Mouse (Mus musculus): ENCODE data around the gene Rasl12. TPM values are rescaled to one million over a fixed set of nuclear protein-coding genes. Genes with fewer than 3 reads are reported as not detected.

The Rasl12 gene
- 10 to 100 TPM in 1 of 4 experiments, 1 to 10 TPM in 3; 5.9 to 20.4 (median 7.2) TPM for total RNA-seq (2022)

DNA sequence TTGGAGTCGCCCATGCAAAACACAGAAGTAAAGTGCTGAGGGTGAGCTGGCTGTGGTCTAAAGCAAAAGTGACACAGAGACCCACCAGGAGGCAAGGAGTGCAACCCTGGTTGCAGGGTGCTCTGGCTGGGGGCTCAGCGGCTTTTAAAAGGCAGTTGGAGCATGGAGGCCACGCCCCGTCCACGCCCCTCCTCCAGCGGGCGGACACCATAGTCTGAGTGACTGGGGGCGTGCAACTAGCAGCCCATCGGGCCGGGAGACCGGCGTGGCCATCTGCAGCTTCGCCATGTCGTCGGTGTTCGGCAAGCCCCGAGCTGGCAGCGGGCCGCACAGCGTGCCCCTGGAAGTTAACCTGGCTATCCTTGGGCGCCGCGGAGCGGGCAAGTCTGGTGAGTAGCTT, at the start of gene Rasl12:
Rasl12 (plus strand) TSS at position 228 of the 400 bp plus-strand sequence.
- DNase-seq: peak; percentile 41

DNA sequence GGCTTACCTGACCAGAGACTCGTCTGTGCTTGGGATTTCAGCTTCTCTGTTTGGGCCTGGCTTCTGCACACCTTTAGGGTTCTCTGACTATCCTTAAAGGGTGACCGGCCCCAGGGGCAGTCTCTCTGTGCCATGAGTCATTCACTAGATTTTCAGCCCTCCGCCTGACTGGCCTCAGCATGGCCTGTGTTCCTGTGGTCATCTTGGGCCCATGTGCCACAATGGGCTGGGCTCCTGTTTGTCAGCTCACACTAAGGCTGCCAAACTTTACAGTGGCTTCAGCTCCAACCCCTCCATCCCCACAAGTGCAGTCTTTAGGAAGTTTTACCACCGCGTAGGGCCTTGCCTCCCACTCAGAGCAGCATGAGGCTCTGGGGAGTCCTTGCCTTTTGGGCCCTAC, 45.1 kb upstream of the Rasl12 start:
- no peak for DNase-seq

DNA sequence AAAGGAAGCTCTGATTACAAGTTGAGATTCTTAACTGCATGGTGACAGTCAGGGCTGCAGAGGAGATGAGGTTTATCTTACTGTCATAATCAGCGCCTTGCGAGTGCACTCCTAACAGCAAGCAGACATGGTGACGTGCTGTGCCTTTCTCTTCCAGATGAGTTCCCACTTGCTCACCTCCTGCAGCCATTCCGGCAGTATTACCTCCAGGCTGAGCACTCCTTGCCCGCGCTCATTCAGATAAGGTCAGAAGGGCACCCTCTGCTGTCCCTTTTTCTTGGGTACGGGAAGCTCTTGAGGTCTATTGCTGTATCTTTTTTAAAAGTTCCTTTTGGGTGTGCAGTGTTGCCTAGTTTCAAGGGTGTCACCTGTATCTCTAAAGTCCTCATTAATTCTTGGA, 41.7 kb upstream of the Rasl12 start:
- DNase-seq: no peak

DNA sequence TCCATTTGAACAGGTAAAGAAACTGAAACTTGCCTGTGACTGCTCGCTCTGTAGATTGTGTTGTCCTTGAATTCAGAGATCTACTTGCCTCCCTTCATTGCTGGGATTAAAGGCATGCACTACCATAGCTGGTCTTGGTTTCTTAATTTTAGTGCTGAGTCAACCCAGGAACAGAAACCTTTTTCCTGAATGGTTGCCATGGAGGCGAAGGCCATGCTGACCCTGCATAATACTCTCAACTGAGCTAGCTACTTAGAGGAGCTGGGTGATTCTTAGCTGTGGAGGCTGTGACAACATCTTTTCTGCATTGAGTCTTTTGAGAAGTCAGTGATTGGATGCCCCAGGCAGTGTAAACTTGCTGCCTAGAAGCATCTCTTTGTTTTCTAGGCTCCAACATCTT, 41.3 kb upstream of the Rasl12 start:
- DNase-seq: peak; percentile 70

DNA sequence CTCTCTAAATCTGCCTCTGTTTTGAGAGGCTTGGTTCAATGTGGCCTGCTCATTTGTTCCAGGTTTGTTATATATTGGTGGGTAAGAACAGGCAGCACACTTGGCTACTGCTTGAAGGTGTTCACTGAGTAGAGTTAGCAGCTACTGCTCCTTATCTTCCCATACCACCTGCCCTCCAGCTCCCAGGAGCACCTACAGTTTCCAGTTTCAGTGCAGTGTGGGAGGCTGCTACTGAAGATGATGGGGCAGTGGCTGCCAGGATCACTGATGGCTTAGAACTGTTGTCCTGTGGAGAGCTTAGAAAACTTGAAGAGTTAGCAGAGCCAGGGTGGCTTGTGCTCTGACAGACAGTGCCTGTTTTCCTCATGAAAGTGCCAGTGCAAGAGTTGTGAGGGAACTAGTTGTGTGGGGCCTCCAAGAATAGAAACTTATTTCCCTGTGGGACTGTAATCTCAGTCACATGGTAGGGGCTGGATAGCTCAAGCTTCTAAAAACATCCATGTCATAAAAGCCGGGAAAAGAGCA, 39.3 kb upstream of the Rasl12 start:
- no peak for DNase-seq

DNA sequence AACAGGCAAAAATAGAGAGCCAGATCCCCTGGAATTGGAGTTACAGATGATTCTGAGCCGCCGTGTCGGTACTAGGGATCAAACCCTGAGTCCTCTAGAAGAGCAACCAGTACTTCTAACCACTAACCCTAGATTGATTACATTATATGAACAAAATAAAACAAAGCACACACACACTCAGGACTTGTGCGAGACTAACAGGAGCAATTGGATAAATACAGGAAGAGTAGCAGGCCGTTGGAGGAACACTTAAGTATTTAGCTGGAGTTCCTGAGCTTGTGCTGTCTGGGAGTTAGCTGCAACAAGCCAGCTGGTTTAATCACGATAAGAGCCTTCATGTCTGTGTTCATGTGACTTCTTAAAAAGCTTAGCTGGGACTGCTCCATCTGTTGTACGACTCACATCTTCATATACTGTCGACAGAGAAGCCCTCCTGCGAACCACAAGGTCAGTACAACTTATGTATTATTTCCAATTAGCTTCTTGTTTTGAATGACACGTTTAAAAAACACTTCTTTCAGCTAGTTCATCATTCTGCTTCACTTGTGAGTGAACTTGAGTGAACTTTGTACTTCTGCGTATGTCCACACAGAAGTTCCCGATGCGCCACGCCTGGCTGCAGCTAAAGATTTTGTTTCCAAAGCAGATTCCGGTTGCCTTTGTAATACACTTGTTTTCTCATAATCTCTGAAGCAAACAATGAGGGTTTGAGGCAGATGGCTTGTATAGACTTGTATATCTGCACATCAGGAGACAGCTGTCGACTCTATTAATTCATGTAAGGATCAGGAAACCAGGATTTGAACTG, 37.5 kb upstream of the Rasl12 start, which contains the start of gene Ubap1l:
Ubap1l (plus strand) TSS at position 401 of the 808 bp plus-strand sequence.
- DNase-seq: no peak

DNA sequence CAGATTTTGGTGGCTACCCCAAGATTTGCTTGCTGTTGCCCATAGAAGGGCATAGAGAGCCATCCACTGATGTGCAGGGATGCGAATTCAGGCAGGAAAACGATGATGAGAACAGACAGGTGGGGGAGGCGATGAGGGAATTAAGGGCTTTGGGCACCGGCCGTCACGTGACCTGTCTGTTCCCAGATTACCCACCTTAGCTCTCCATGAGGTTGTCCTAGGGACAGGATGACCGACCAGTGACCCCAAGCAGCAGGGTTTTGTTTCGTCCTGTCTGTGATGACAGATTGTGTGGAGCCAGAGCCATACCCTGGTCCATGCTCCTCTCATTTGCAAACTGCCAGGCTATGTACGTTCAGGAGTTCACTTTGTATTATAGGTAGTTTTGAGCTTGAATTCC, 34.6 kb upstream of the Rasl12 start:
- no peak for DNase-seq

DNA sequence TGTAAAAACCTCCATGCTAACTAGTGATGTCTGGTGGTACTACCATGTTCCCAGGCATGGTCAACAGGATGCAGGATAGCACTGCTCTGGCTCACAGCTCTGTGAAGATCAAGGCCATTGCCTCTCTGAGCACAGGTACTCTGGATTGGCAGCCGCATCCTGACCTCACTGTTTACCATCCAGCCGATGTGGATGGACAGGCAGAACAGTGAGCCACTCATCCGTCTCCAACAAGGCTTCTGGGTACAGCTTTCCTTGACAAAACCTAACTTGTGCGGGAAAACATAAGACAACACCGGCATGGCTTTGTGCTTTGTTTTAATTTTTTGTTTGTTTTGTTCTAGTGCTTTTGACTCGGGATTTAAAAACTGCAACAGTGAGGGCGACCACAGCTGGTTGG, 32.6 kb upstream of the Rasl12 start:
- no peak for DNase-seq

DNA sequence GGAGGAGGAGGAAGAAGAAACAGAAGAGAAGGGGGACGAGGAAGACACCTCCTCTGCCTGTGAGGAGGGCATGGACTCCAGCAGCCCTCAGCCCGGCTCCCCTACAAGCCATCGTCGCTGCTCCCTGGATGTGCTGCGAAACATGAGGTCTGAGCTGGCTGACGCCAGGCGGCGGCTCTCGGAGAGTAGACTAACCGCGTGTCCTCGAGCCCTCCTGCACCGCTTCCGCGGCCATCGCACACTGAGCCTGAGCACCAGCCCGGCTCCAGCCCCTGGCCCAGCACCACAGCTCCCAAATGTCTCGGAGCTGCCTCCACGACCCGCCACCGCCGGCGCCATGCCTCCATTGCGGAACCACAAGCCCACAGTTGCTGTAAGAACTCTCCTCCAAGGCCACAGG, 26.6 kb upstream of the Rasl12 start:
- no peak for DNase-seq

DNA sequence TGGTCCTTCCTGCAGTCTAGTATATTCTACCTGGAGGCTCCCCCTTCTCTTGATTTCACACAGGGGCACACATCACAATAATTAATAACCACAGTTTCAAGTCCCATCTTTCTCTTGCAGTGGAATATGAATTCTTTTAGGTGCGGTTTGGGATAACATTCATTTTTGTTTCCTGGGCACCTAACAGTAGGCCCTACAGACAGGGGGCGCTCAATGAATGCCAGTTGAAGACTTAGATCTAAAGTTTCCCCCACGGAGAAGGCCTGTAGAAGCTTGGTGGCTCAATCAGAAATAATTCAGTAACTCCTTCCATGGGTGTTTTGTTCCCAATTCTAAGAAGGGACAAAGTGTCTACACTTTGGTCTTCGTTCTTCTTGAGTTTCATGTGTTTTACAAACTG, 25.9 kb upstream of the Rasl12 start:
- DNase-seq: no peak

DNA sequence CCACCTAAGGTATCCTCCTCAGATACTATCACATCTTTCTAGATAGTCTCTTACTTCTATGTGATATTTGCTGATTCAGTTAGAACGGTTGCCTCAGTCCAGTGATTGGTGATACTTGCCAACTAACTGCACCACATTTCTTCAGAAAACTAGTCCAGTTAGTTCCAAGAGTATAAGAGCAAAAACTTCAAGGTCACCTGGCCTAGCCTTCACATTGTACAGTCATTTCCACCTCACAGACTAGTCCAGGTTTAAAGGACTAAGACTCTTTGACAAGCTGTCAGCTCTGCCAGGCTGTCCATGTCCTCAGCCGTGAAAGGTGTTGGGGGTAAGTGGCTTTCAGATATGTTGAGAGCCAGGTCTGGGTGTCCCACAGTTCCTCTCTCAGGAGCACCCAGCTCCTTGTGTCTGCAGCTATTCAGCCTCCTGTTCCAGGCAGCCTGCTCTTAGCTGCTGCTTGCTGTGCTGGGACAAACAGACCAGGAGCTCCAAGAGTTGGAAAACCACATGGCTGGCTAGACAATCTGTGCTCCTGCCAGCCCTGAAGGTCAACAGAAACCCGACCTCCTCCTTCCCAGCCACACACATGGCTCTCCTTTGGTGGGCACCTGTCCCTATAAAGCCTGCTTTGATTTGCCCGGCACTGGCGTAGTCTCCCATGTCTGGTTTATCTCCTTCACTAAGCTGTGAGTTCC, 23.7 kb upstream of the Rasl12 start:
- no peak for DNase-seq

DNA sequence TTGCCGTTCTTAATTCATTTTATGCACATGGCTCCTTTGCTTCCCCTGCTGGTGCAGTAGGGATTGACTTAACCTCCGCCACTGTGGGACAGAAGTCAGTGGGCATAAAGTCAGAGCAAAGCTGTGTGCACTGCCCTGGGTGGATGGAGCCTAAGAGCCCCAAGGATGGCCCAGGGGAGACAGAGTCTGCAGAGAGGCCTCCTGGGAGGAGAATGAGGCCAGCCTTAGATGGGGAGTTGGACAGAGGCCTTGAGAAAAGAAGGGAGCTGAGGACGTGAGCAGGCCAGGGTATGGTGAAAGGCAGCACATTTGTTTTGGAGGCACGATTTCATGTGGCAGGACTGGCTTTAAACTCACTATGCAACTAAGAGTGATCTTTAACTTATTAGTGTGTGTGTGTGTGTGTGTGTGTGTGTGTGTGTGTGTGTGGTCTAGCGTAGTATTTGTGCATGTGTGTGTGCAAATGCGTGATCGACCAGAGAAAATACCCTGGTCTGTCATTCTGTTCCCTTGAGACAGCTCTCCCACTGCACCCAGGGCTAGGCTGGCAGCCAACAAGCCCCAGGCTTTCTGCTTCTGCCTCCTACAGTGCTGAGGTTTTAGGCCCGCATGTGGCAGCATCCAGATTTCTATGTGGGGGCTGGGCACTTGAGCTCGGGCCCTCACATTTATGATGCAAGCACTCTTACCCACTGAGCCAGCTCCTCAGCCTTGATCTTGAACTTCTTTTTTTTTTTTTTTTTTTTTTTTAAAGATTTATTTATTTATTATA, 23.0 kb upstream of the Rasl12 start:
- DNase-seq: no peak

DNA sequence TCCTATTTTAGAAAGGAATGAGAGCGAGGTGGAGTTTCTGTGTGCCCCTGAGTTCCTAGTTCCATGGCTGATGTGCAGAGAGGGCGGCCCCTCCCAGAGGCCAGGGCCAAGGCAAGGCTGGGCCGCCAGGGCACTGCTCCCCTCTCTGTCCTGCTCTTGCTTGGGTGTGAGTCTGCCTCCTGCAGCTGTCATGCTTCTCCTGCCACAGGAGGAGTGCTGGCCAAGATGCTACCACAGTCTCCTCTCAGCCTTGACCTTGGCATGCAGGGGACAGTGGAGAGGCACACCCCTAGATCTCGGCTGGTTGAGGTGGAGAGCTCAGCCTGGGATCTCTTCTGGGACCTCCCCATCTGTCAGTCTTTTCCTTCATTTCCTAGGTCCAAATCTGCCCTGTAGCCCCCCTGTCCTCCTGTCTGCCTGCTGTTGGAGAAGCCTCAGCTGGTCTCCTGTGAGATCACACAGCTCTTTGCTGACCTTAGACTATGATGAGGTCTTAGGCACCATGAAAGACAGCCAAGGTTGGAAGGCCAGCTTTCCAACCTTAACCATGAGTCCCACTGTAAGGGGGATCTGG, 17.2 kb upstream of the Rasl12 start:
- no peak for DNase-seq

DNA sequence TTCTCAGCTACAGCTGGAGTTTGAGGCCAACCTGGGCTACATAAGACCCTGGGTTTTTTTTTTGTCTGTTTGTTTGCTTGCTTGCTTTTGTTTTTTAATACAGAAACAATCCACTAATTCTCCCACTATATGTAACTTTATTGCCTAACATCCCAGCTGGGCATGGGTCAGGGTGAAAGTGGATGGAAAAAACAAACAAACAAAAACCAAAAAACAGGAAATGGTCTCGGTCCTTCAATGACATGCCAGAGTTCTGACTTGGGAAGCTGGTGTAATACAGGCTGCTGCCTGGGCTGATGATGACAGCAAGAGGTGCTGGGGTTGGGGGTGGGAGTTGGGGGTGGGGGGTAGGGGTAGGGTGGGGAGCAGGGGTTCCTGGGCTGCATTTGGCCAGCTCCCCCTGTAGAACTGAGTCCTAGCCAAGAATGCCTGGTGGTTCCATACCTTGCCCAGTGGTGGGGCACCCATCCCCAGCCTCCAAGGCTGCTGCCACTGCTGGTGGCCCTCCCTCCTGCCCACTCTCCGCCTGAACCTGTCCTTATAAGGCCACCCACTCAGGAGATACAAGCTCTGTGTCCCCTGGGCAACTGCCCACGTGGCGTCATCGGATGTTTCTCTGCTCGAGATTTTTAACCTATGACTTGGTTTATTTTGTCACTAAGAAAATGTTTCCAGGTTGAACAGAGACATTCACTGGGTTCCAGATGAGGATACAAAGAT, 16.1 kb upstream of the Rasl12 start:
- no peak for DNase-seq

DNA sequence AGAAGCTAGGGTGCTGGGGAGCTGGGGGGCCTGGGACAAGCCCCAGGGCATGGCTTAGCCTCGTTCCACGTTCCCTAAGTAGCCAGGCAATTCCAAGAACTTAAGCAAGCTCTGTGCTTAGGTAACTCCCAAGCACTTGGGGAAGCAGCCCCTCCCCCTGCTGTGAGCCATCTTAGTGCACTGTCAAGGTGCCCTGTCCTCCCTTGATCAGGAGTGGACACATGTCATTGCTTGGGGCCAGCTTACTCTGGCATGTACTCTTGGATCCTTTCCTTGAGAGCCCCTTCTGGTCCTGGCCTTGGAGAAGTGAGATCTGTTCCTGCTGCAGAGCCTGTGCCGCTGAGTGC, 15.6 kb upstream of the Rasl12 start:
- DNase-seq: no peak

DNA sequence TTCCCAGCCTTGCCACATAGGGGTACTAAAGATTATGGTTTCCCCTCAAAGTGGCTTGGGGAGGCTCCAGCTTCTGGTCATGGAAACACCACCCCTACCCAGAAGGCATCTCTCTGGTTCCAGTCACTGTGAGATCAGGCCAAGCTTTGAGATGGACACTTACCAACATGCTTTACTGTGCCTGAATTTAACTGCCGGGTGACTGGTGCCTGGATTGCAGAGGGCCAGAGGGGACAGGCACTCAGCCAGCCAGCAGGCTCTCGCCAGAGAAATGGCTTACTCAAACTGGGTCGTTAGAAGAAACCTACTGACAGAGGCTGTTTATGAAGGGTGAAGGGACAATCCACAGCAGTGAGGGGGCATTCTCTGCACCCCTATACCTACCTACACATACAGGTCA, 14.0 kb upstream of the Rasl12 start:
- DNase-seq: no peak

DNA sequence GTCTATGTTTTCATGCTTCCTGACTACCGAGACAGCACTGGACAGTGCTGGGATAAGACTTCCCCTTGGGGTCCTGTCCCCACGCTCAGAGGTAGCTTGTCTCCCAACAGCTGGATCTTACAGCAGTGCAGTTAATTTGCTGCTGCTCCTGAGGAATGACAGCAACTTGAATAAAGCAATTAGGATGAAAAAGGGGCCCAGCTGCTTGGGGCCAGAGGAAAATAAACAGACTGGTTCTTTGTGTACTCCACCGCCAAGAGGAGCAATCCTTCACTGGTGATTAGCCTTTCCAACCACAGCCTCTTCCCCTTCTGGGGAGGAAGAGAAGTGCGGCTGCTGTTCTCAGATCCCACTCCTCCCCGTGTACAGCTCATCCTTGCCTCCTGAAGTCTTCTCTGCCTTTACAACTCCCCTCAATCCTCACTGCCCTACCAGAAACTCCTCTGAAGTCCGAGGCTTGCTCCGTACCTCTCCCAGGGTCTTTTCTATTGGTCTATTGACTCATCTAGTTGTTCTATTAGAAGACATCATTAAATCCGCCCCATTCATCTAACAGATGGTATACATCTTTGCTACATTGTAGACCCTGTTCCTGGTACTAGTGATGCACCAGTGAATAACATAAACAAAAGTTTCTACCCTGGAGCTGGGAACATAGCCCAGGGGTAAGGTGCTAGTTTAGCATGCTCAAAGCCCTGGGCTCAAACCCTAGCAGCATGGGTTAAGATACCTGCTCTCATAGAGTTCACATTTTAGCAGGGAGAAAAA, 11.7 kb upstream of the Rasl12 start:
- DNase-seq: no peak

DNA sequence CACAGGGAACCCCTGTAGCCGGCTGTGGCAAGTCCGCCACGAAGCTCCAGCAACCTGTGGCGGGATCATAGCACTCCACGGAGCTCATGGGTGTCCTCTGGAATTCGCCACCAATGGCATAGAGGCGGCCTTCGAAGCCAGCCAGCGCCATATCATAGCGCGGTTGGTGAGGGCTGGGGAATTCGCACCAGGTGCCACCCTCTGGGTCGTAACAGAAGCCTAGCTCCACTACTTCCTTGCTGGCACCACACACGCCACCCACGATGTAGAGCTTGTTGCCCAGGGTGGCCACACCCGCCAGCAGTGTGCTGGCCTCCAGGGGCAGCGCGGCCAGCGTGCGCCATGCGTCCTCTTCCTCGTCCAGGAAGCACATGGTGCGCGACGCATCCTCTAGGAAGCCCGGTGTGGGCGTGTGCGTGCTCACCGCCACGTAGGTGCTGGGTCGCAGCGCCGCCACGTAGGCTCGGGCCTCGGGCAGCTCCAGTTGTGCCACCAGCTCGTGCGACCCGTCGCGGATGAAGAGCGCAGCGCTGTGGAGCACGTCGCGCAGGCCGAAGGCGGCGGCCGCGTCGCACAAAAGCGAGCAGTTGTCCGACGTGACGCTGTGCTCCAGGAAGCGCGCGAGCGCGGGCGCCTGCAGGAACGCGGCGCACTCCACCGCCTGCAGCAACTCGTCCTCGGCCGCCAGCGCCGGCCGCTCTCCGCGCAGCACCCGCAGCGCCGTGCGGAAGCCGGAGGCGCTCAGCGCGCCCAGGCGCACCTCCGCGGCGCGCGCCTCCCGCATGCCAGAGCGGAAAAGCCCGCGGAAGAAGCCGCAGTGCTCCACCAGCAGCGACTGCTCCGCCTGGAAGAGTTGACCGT, 7.3 kb upstream of the Rasl12 start:
- no peak for DNase-seq

DNA sequence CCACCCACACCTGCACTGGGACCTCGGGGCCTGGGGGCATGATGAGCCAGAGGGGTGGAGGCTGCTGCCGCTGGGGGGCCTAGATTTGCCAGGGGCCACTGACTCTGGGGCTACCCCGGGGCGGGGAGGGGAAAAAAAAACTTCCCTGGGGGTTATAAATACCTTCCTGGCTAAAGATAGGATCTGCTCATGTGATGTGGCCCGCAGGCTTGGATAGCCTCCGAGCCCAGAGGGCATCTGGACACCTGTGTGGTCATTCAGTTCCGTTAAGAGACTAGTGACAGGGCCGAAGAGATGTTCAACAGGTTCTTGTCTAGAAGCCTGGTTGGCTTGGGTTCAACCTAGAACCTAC, 6.7 kb upstream of the Rasl12 start, which contains the start of gene Kbtbd13:
Kbtbd13 (minus strand) TSS at position 40 of the 352 bp plus-strand sequence.
- no peak for DNase-seq
